Mouse (Mus musculus): ENCODE results near the gene Omg. TPM values are rescaled to one million over a fixed set of nuclear protein-coding genes. Genes with fewer than 3 reads are reported as not detected.

Omg gene
- total RNA-seq, 2 experiments from 2014 or later: 0.33 to 0.67 TPM

DNA sequence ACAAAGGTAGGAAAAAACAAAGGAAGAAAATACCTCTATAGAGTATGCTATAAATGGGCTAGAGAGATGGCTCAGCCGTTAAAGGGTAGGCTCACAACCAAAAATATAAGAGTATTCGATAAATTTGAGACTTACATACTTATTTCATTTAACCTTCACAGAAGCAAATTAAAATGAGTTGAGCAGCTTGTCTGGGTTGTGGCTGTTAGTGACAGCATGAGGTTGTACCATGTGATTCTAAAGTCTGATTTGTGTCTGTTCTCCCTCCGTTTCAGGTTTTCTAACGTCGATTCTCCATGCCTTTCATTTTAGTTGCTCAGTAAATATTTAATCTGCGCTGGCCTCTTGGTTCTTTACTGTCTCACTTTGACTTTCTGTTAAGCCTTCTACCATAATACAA is 15.4 kb upstream of the Omg start:
- no peak for ATAC-seq (replicated peaks; ENCODE audit: poor library complexity)

DNA sequence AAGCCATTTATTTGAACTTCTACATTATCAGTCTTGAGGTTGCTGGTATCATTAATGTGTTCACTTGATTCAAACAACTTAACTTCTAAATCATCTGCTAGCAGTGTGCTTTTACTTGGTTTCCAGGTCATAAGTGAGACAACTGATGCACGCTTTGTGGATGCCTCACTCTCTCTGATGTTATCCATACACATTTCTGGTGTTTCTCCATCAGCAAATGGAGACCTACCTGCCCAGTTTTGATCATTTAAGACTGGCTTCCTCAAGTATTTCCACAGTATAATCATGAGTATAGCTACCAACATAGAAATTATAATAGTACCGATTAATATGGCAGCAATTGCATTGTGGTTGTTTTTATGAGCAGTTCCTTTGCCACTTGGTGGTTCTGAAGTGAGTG is 11.9 kb upstream of the Omg start:
- ATAC-seq (replicated peaks; ENCODE audit: poor library complexity): no peak

DNA sequence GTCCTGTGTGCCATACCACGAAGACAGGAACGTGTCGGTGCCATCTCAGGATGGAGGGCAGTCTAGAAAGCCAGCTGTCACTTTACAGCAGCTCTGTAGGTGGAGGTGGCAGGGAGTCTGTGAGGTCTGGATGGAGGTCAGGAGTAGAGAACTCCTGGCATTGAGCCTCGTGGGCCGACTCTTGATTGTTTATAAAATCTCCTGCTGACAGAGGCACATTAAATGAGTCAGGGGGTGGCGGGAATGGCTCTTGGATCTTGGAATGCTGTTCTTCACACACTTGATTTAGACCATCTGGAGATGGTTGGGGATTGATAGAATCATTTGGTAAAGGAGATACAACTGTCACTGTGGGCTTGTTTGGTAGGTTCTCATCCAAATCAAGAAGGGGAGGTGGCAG is 11.4 kb upstream of the Omg start:
- no peak for ATAC-seq (replicated peaks; ENCODE audit: poor library complexity)

DNA sequence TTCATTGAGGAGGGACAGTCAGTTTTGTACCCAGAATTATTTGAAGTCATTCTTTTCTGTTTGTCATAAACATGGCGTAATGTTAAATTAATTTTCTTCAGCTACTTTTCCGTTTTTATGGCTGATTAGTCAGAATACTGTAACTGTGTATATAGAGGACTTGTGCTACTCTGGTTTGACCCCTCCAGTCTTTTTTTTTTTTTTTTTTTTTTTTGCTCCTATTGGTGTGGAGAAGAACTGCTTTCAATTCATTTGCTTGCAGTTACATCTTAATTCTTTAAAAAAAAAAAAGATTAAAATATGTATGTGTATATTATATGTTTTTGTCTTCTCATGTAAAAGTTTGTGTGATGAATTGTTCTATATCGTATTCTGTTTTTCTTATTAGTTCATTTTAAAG is 8.1 kb upstream of the Omg start:
- no peak for ATAC-seq (replicated peaks; ENCODE audit: poor library complexity)

DNA sequence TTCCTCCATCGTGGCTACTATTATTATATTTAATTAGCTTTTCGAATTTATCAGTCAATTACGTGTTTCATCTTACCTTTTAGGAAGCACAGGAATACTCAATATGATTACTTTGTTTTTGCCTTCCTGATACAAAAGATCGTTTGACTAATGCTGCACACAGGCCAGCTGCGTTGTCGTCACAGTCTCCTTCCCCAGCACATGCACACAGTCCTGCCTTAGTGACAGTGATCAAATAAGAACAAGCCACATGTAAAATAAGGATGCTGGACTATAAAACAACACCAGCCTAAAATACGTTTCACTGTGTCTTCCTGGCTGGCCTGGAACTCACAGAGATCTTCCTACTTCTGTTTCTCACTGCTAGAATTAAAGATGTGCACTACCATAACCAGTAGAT is 622 bp upstream of the Omg start:
- ATAC-seq (replicated peaks; ENCODE audit: poor library complexity): no peak

DNA sequence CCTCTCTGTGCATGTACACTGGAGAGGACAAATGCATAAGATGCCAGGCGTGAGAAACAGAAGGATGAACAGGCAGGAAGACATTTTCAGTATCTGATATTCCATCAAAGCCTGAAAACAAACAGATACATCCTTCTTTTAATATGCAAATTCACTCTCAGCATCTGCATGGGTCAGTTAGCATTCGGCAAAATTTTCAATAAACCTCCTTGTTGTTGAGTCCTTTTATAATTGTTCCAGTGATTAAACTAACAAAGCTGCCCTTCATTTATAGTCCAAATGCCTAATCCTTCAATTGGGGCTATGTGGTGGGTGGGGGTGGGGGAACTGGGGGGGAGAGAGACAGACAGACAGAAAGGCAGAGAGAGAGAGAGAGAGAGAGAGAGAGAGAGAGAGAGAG is 967 bp downstream of the Omg start:
- no peak for ATAC-seq (replicated peaks; ENCODE audit: poor library complexity)

DNA sequence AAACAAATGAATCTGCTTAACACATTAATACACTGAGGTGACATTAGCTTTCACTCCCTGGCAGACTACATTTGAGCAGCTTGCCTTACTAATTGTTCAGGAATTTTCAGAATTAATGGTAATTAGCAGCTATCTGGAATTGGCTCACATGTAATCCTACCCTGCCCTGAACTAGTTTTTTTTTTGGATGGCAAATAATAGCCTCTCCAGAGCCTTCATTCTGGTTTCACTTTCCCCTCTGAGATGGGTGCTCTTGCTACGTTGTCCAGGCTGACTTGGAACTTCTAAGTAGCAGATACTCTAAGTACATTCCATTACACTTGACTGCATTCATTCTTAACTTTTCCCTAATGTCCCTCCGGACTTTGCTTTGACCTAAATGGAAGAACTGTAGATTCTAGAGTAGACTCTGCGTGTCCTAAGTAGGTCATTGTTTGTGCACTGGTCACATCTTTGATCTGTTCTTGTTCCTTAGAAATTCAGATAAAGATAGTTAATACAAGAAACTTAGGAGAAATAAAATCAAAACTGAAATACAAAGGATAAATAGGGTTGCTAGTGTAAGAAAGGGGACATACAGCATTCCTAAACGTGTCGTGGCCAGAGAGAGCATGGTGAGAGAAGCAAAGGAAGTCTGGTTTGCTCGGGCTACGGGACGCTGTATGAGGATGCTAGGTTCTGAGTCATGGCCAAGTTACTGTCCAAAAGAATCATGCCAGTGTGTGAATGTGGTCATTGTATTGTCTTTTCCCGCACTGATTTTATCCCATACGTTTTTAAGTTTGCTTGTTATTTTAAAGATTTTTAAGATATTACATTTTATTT is 8.7 kb downstream of the Omg start:
- ATAC-seq (replicated peaks; ENCODE audit: poor library complexity): 0 out of 2 replicates have a peak, but pooled peaks have one; percentile 34

DNA sequence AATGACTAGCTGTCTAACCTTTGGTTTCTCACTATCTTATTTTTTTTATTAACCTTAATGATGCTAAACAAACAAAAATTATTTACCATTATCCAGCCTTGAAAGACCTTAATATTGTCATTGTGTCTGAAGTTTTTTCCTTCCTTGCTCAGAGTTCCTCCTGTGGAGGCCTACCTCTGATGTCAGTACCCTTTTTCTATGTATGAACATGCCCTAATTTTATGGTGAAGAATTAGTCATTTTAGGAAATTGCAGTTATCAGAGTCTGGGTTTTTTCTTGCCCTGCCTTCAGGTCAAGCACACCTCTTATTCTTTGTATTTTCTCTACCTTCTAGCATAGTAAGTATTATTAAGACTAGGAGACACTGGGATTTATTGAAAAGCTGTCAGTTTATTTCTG is 19.2 kb downstream of the Omg start:
- ATAC-seq (replicated peaks; ENCODE audit: poor library complexity): no peak

DNA sequence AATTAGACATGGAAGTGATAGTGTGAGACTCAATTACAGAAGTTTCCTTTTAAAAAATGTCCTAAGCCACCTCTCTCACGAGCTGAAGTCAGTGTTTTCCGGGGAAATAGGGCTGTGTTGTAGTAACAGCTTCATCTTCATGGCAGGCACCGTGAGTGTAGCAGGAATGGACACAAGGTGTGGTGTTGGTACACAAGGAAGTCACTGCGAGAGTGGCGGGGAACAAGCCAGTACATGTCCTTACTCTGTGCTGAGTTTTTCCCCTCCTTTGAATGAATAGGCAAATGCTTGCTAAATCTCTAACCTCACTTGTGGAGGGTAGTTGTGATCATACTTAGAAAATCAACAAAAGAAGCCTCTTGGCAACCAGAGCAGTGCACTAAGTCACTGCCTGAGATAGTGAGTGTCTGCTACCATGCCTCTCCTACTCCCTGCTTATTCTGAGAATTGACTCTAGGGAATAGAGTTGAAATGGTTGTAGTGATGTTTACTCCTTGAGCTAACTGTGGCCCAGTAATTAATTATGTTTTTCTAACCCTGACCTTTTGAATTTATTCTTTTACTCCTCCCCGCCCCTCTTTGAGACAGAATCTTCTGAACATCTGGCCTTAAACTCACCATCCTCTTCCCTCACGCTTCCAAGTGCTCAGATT is 19.9 kb downstream of the Omg start:
- ATAC-seq (replicated peaks; ENCODE audit: poor library complexity): no peak

DNA sequence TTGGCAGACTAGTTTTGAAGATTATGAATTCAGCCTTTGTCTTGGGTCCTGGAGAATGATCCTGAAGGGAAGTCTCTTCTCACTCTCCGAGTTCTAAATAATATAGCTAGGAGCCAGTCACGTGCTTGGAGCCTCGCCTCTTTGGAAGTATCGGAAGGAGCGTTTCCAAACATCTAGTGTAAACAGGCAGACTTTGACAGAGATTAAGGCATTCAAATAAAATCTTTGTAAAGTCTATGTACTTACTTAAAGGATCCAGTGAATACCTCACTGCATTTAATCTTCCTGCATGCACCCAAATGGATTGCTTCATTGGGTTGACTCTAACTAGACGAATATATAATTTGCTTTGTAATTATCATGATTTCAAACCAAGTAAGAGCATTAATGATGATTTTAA is 20.5 kb downstream of the Omg start:
- ATAC-seq (replicated peaks; ENCODE audit: poor library complexity): no peak

DNA sequence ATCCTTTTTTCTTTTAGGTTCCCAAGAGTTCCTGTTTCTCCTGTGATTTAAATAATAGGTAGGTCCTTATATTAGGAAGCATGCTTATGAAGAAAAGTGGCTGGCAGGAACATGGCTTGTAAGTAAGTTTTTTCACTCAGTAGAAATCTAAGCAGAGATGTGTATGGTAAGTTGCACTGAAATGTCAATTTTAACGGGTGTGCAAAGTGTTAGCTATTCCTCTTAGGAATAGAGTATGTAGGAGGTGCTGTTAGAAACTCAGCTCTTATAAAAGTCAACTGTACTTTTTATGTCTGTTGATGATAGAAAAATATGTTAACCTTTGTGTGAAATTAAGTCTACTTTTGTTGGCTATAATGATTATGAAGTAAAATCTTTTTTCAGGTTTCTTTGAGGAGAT is 35.8 kb downstream of the Omg start:
- no peak for ATAC-seq (replicated peaks; ENCODE audit: poor library complexity)

DNA sequence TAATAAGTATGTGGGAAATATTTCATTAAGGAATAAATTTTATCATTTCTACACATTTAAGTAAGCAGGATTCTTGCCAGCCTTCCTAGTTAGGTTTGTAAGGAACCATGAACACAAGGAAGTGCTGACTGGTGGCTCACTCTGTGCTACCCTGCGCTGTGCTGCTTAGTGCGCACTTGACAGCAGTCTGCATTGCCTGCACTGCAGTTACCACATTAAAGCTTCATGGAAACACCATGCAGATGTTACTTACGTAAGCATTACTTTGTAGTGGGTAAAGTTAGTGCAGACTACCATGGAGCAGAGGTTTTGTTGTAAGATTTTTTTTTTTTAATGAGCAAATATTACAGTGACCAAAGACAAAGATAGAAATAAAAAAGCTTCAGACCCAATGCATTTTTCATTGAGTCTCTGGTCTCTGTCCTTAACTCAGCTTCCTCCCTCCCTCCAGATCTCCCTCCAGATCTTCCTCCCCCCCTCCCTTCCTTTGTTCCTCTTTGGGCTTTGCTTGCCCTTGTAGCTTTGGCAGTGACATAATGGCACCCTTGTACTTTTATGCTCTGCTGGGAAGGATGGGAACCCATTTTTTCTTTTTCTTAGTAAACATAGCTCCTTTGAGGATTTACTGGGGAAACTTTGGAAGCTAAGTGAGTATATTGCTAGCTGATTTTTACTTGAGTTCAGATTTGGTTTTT is 43.0 kb downstream of the Omg start:
- ATAC-seq (replicated peaks; ENCODE audit: poor library complexity): no peak

DNA sequence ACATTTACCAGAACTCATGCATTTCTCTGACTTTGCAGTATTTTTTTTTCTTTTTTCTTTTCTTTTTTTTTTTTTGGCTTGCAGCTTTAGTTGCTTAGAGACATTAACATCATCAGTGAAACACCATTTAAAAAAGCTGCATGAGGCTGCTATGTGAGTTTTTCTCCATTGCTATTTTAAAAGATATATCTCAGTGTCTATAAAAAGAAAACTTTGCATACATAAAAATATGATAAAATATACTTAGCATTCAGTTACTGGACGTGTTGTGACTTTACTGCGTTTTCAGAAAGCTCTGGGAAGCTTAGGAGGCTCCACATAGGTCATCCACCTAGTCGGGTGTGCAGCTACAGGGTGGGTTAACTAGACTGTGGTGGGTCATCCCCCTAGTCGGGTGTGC is 44.0 kb downstream of the Omg start:
- no peak for ATAC-seq (replicated peaks; ENCODE audit: poor library complexity)

DNA sequence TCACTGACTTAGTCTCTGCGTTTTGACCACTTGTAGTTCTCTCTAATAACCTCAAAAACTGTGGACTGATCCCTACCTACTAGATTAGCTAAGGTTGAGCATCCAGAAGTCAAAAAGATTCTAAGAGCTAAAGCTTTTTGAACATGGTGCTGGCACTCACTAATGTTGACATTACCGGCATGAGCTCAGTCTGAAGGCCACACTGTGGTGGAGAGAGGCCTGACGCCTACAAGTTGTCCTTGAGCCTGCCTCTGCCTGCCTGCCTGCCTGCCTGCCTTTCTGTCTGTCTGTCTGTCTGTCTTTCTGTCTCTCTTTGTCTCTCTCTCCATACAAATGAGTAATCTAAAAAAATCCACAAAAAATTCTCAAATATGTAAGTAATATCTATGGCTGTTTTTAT is 46.0 kb downstream of the Omg start:
- no peak for ATAC-seq (replicated peaks; ENCODE audit: poor library complexity)

DNA sequence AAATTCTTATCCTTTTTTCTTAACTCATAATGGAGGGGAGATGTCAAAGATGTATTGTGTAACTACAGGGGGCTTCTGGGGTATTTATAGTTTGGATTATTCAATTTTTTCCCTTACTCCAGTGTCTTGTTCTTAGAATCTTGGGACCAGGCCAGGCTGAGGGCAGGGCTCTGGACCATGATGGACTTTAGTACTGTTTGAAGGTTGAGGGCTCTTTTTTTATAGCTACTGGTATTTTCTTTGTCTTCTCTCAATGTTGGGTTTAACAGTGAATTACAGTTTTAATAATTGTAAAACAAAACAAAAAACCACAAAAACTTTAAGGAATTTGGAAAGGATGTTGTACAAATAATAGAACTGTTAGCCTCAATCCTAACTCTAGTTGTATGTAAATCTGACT is 50.9 kb downstream of the Omg start:
- ATAC-seq (replicated peaks; ENCODE audit: poor library complexity): no peak

Other genes starting within 250 kb of the Omg start
- 216 and 218 TPM in 2 replicates for gene Wsb1, start 249.4 kb downstream of the Omg start, total RNA-seq (2015)
- 129 and 141 TPM in 2 replicates for gene Wsb1, start 249.4 kb downstream of the Omg start, total RNA-seq (2017)
- not detected in 2 replicates for gene Gm9964, start 207.2 kb downstream of the Omg start, total RNA-seq (2015)
- gene Gm9964, start 207.2 kb downstream of the Omg start, total RNA-seq (2017): not detected in 2 replicates
- gene Nf1, start 164.4 kb downstream of the Omg start, total RNA-seq (2015): 20.8 and 26.1 TPM in 2 replicates
- gene Nf1, start 164.4 kb downstream of the Omg start, total RNA-seq (2017): 6.7 and 9.6 TPM in 2 replicates
- gene Evi2b, start 19.7 kb upstream of the Omg start, total RNA-seq (2015): 454 and 486 TPM in 2 replicates
- 75.7 and 78.7 TPM in 2 replicates for gene Evi2b, start 19.7 kb upstream of the Omg start, total RNA-seq (2017)
- gene Evi2, start 26.5 kb upstream of the Omg start, total RNA-seq (2015): 30.6 and 31.5 TPM in 2 replicates
- gene Evi2, start 26.5 kb upstream of the Omg start, total RNA-seq (2017): 3.9 and 5.5 TPM in 2 replicates
- 19.5 and 20.0 TPM in 2 replicates for gene Evi2a, start 26.5 kb upstream of the Omg start, total RNA-seq (2015)
- gene Evi2a, start 26.5 kb upstream of the Omg start, total RNA-seq (2017): 17.5 and 24.0 TPM in 2 replicates
- 0.85 and 2.0 TPM in 2 replicates for gene Rab11fip4, start 87.1 kb upstream of the Omg start, total RNA-seq (2015)
- 3.2 and 3.7 TPM in 2 replicates for gene Rab11fip4, start 87.1 kb upstream of the Omg start, total RNA-seq (2017)

Measured in megakaryocyte progenitor cell, adult 5-6 weeks (primary cell).